Mouse (Mus musculus): ENCODE data around the gene Gigyf1. TPM values are rescaled to one million over a fixed set of nuclear protein-coding genes. Genes with fewer than 3 reads are reported as not detected.

Gene Gigyf1
- polyA plus RNA-seq, 1 experiment: 33.5 TPM

DNA sequence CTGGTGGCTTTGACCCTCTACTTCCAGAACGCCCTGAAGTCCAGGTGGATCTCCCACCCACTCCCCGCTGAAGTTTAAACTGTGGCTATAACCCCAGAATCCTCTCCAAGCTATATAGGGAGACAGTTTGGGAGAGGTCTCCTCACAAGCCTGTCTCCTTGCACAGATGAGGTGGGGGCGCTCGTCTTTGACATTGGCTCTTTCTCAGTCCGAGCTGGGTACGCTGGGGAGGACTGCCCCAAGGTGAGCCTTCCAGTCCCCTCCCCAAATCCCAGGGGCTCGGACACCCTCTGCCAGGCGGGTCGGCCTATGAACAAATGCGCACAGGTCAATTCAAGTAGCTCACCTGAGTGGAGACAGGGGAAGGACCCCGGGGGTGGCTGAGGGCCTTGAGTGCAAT, 35.5 kb downstream of the Gigyf1 start:
- no peak overlapping the region for H3K27ac ChIP-seq (ENCODE audit: insufficient read depth, low read length)
- H3K9ac ChIP-seq (ENCODE audit: low read depth, poor library complexity, severe bottlenecking): no peak overlapping the region
- no peak overlapping the region for H3K4me3 ChIP-seq (ENCODE audit: low read depth, low read length)
- no peak for TF ChIP-seq EP300 (IDR thresholded peaks at IDR 0.05; ENCODE audit: insufficient read depth, low read depth, low read length)
- TF ChIP-seq CTCF (IDR thresholded peaks at IDR 0.05; ENCODE audit: low read depth, low read length): no peak
- TF ChIP-seq POLR2A (IDR thresholded peaks at IDR 0.05; ENCODE audit: insufficient read depth, low read length): no peak
- H3K36me3 ChIP-seq (ENCODE audit: control insufficient read depth, insufficient read depth, low read length, poor library complexity, severe bottlenecking): no peaks in the 10 kb centered on the region
- no peaks in the 10 kb centered on the region for H3K9me3 ChIP-seq (replicated peaks; ENCODE audit: control insufficient read depth, insufficient read depth, low read length, poor library complexity, severe bottlenecking)
- no peaks in the 10 kb centered on the region for H3K4me1 ChIP-seq (ENCODE audit: control insufficient read depth, insufficient read depth, low read length)
- H3K27me3 ChIP-seq (ENCODE audit: control insufficient read depth, insufficient read depth, low read length, poor library complexity, severe bottlenecking): no peaks in the 10 kb centered on the region

GRCm38 (mm10) chr5:137561556-137561955, 43.2 kb downstream of the Gigyf1 start:
- Histone ChIP-seq H3K36me3 (ENCODE audit: control insufficient read depth, insufficient read depth, low read length, poor library complexity, severe bottlenecking) (no peaks in the 10 kb centered on the region), H3K9ac (ENCODE audit: low read depth, poor library complexity, severe bottlenecking) (no peak overlapping the region), H3K27ac (ENCODE audit: insufficient read depth, low read length) (no peak overlapping the region), H3K9me3 (replicated peaks; ENCODE audit: control insufficient read depth, insufficient read depth, low read length, poor library complexity, severe bottlenecking) (no peaks in the 10 kb centered on the region), H3K27me3 (ENCODE audit: control insufficient read depth, insufficient read depth, low read length, poor library complexity, severe bottlenecking) (no peaks in the 10 kb centered on the region), H3K4me1 (ENCODE audit: control insufficient read depth, insufficient read depth, low read length) (peaks cover 4% of the 10 kb centered on the region), H3K4me3 (ENCODE audit: low read depth, low read length) (no peak overlapping the region)
- TF ChIP-seq POLR2A (IDR thresholded peaks at IDR 0.05; ENCODE audit: insufficient read depth, low read length): no peak
- no peak for TF ChIP-seq CTCF (IDR thresholded peaks at IDR 0.05; ENCODE audit: low read depth, low read length)
- TF ChIP-seq EP300 (IDR thresholded peaks at IDR 0.05; ENCODE audit: insufficient read depth, low read depth, low read length): no peak

GRCm38 (mm10) chr5:137562965-137563364, 44.6 kb downstream of the Gigyf1 start:
- Histone ChIP-seq H3K27me3 (ENCODE audit: control insufficient read depth, insufficient read depth, low read length, poor library complexity, severe bottlenecking) (no peaks in the 10 kb centered on the region), H3K4me3 (ENCODE audit: low read depth, low read length) (no peak overlapping the region), H3K4me1 (ENCODE audit: control insufficient read depth, insufficient read depth, low read length) (peaks cover 4% of the 10 kb centered on the region), H3K9ac (ENCODE audit: low read depth, poor library complexity, severe bottlenecking) (no peak overlapping the region), H3K36me3 (ENCODE audit: control insufficient read depth, insufficient read depth, low read length, poor library complexity, severe bottlenecking) (no peaks in the 10 kb centered on the region), H3K9me3 (replicated peaks; ENCODE audit: control insufficient read depth, insufficient read depth, low read length, poor library complexity, severe bottlenecking) (no peaks in the 10 kb centered on the region), H3K27ac (ENCODE audit: insufficient read depth, low read length) (no peak overlapping the region)
- TF ChIP-seq EP300 (IDR thresholded peaks at IDR 0.05; ENCODE audit: insufficient read depth, low read depth, low read length): no peak
- no peak for TF ChIP-seq CTCF (IDR thresholded peaks at IDR 0.05; ENCODE audit: low read depth, low read length)
- TF ChIP-seq POLR2A (IDR thresholded peaks at IDR 0.05; ENCODE audit: insufficient read depth, low read length): no peak

- Histone ChIP-seq H3K9ac (ENCODE audit: low read depth, poor library complexity, severe bottlenecking) (no peak overlapping the region), H3K4me3 (ENCODE audit: low read depth, low read length) (no peak overlapping the region), H3K9me3 (replicated peaks; ENCODE audit: control insufficient read depth, insufficient read depth, low read length, poor library complexity, severe bottlenecking) (no peaks in the 10 kb centered on the region), H3K27ac (ENCODE audit: insufficient read depth, low read length) (no peak overlapping the region), H3K4me1 (ENCODE audit: control insufficient read depth, insufficient read depth, low read length) (peaks cover 4% of the 10 kb centered on the region), H3K36me3 (ENCODE audit: control insufficient read depth, insufficient read depth, low read length, poor library complexity, severe bottlenecking) (no peaks in the 10 kb centered on the region), H3K27me3 (ENCODE audit: control insufficient read depth, insufficient read depth, low read length, poor library complexity, severe bottlenecking) (no peaks in the 10 kb centered on the region)
- no peak for TF ChIP-seq POLR2A (IDR thresholded peaks at IDR 0.05; ENCODE audit: insufficient read depth, low read length)
- TF ChIP-seq CTCF (IDR thresholded peaks at IDR 0.05; ENCODE audit: low read depth, low read length): no peak
- no peak for TF ChIP-seq EP300 (IDR thresholded peaks at IDR 0.05; ENCODE audit: insufficient read depth, low read depth, low read length)
Measured at GRCm38 (mm10) chr5:137565744-137566143, 47.4 kb downstream of the Gigyf1 start.

- Histone ChIP-seq H3K4me3 (ENCODE audit: low read depth, low read length) (no peak overlapping the region), H3K4me1 (ENCODE audit: control insufficient read depth, insufficient read depth, low read length) (peaks cover 4% of the 10 kb centered on the region), H3K27ac (ENCODE audit: insufficient read depth, low read length) (no peak overlapping the region), H3K9ac (ENCODE audit: low read depth, poor library complexity, severe bottlenecking) (no peak overlapping the region), H3K36me3 (ENCODE audit: control insufficient read depth, insufficient read depth, low read length, poor library complexity, severe bottlenecking) (no peaks in the 10 kb centered on the region), H3K9me3 (replicated peaks; ENCODE audit: control insufficient read depth, insufficient read depth, low read length, poor library complexity, severe bottlenecking) (no peaks in the 10 kb centered on the region), H3K27me3 (ENCODE audit: control insufficient read depth, insufficient read depth, low read length, poor library complexity, severe bottlenecking) (no peaks in the 10 kb centered on the region)
- TF ChIP-seq EP300 (IDR thresholded peaks at IDR 0.05; ENCODE audit: insufficient read depth, low read depth, low read length) (no peak), POLR2A (IDR thresholded peaks at IDR 0.05; ENCODE audit: insufficient read depth, low read length) (no peak), CTCF (IDR thresholded peaks at IDR 0.05; ENCODE audit: low read depth, low read length) (no peak)
Measured at GRCm38 (mm10) chr5:137566416-137566815, 48.1 kb downstream of the Gigyf1 start.

DNA sequence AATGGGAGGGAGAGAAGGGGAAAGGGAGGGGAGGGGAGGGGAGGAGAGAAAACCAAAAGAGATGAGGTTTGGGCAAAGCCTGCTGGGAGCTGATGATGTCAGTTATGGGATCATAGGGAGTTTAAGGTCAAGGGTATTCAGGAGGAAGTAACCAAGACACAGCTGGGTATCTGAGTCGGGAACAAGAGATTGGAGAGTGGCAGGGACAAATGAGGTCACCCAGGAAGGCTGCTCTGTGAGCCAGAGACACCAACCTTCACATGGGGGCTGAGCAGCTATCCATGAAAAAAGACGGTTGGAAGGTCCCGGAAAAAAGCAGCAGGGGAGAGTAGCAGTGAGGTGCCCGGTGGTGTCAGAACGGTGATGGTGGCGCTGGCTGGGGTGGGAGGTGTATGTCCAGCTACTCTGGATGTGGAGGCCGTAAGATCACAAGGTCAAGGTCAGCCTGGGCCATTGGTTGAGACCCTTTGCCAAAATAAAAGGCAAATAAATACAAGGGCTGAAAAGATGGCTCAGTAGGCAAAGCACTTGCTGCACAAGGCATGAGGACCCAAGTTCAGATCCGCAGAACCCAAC, 50.0 kb downstream of the Gigyf1 start:
- Histone ChIP-seq H3K27me3 (ENCODE audit: control insufficient read depth, insufficient read depth, low read length, poor library complexity, severe bottlenecking) (no peaks in the 10 kb centered on the region), H3K9ac (ENCODE audit: low read depth, poor library complexity, severe bottlenecking) (no peak overlapping the region), H3K36me3 (ENCODE audit: control insufficient read depth, insufficient read depth, low read length, poor library complexity, severe bottlenecking) (no peaks in the 10 kb centered on the region), H3K4me3 (ENCODE audit: low read depth, low read length) (no peak overlapping the region), H3K4me1 (ENCODE audit: control insufficient read depth, insufficient read depth, low read length) (no peaks in the 10 kb centered on the region), H3K9me3 (replicated peaks; ENCODE audit: control insufficient read depth, insufficient read depth, low read length, poor library complexity, severe bottlenecking) (no peaks in the 10 kb centered on the region), H3K27ac (ENCODE audit: insufficient read depth, low read length) (no peak overlapping the region)
- TF ChIP-seq CTCF (IDR thresholded peaks at IDR 0.05; ENCODE audit: low read depth, low read length) (no peak), POLR2A (IDR thresholded peaks at IDR 0.05; ENCODE audit: insufficient read depth, low read length) (no peak), EP300 (IDR thresholded peaks at IDR 0.05; ENCODE audit: insufficient read depth, low read depth, low read length) (no peak)
